Mouse (Mus musculus) heart, embryonic 14.5 days (tissue): ENCODE results near the gene Ifna11. TPM values are rescaled to one million over a fixed set of nuclear protein-coding genes. Genes with fewer than 3 reads are reported as not detected.

ENCODE experiments used
- ATAC-seq: fragments of 200-750 bp; cut with Nextera tagmentation; 2 replicates; pipeline ENCODE4 v1.8.0; 2017; ENCODE audit warnings: low read depth, moderate TSS enrichment; ENCODE audit not compliant: insufficient number of reproducible peaks, insufficient read depth, low FRiP score
- H3K27ac ChIP-seq, 2 experiments: fragments of 200-500 bp in 1 of 2; fragments of 300-500 bp in 1 of 2; sonication (generic) in 1 of 2; replicated peaks in 1 of 2; 2 replicates each; pipeline ENCODE4 v1.5.1; 2012 to 2014; ENCODE audit warnings: low read depth in 2 of 2, low read length in 2 of 2, control low read depth in 1 of 2, mild to moderate bottlenecking in 1 of 2, mixed read lengths in 1 of 2; ENCODE audit not compliant: control insufficient read depth in 1 of 2, insufficient read depth in 1 of 2
- H3K27me3 ChIP-seq: fragments of 300-500 bp; sonication (generic); 2 replicates; pipeline ENCODE4 v1.6.1; 2014; ENCODE audit warnings: mild to moderate bottlenecking, low read length, control low read depth; ENCODE audit not compliant: control insufficient read depth, insufficient read depth
- H3K36me3 ChIP-seq: fragments of 300-500 bp; sonication (generic); 2 replicates; pipeline ENCODE4 v1.6.1; 2014; ENCODE audit warnings: mild to moderate bottlenecking, control low read depth, low read length, mixed read lengths; ENCODE audit not compliant: control insufficient read depth, insufficient read depth
- H3K4me1 ChIP-seq, 2 experiments: fragments of 200-500 bp in 1 of 2; fragments of 300-500 bp in 1 of 2; sonication (generic) in 1 of 2; 2 replicates each; pipeline ENCODE4 v1.6.1; 2012 to 2014; ENCODE audit warnings: low read length in 2 of 2, control low read depth in 1 of 2, mixed read lengths in 1 of 2; ENCODE audit not compliant: control insufficient read depth in 2 of 2, insufficient read depth in 2 of 2
- H3K4me2 ChIP-seq: fragments of 300-500 bp; sonication (generic); 2 replicates; pipeline ENCODE4 v1.6.1; 2014; ENCODE audit warnings: mild to moderate bottlenecking, low read length
- H3K4me3 ChIP-seq, 2 experiments: fragments of 200-500 bp in 1 of 2; fragments of 300-500 bp in 1 of 2; sonication (generic) in 1 of 2; 2 replicates each; pipeline ENCODE4 v1.5.1; 2012 to 2014; ENCODE audit warnings: low read length in 2 of 2, mild to moderate bottlenecking in 2 of 2, control low read depth in 1 of 2, low read depth in 1 of 2, moderate library complexity in 1 of 2; ENCODE audit not compliant: control insufficient read depth in 1 of 2, insufficient read depth in 1 of 2
- H3K9ac ChIP-seq: fragments of 300-500 bp; sonication (generic); 2 replicates; pipeline ENCODE4 v1.6.1; 2014; ENCODE audit warnings: mild to moderate bottlenecking, low read length
- H3K9me3 ChIP-seq: fragments of 300-500 bp; sonication (generic); 2 replicates; pipeline ENCODE4 v1.6.1; 2016; ENCODE audit warnings: low read length, control low read depth; ENCODE audit not compliant: control insufficient read depth
- WGBS: fragments of 180-500 bp; shearing (Covaris S2); extraction: QIAGEN DNeasy Blood & Tissue Kit; methylation state at CpG from one replicate; pipeline ENCODE4 v1.1.7; 2014; 5-methylcytosine and 5-hydroxymethylcytosine counted together
- polyA plus RNA-seq: library from polyadenylated mRNA; unstranded; fragments of >200 nt; fragmentation: Nextera tagmentation; extraction: Ambion mirVana; gene quantifications from 2 replicates; pipeline ENCODE4 v1.2.1, GENCODE M21; 2014

Gene Ifna11
- polyA plus RNA-seq, 1 experiment from 2014 or later = not detected

- Histone ChIP-seq H3K27ac (no peak overlapping the region), H3K36me3 (no peaks in the 10 kb centered on the region), H3K4me1 (no peaks in the 10 kb centered on the region; a peak in 1 of 4 replicates), H3K27me3 (peaks cover 17% of the 10 kb centered on the region), H3K9me3 (no peaks in the 10 kb centered on the region), H3K4me2 (no peak overlapping the region), H3K4me3 (no peak overlapping the region), H3K9ac (no peak overlapping the region)
- 44% methylated on average over 6 of the region's 6 CpGs for WGBS
- ATAC-seq = no peak
Observed at GRCm38 (mm10) chr4:88865011-88865569, 45.3 kb downstream of the Ifna11 start.

DNA sequence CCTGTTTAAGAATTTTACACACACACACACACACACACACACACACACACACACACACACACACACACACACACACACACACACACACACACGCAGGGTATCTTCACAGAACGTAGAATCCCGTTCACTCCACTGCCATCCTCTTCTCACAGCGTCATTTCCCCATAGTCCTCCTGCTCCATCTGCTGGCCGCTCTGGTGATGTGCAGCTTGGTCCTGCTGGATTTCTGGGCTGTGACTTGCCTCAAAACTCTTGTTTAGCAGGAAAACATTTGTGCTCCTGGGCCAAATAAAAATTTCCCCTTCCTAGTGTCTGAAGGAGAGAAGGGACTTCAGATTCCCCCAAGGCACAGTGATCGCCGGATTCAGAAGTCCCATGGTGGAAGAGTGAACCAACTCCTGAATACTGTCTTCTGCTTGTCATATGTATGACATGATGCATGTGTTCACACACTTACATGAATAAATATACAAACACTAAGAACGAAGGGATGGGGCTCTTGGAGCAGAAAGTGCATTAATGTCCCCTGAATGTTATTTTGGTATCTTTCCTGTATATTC is 47.7 kb downstream of the Ifna11 start:
- ATAC-seq = peak; percentile 13; the same call in 1 of the 2 replicates
- Histone ChIP-seq H3K9me3 (no peaks in the 10 kb centered on the region), H3K9ac (peak overlapping the region; percentile 72), H3K4me3 (peak overlapping the region; percentile 55 to 57), H3K36me3 (no peaks in the 10 kb centered on the region), H3K4me1 (no peaks in the 10 kb centered on the region; a peak in 1 of 4 replicates), H3K27ac (no peak overlapping the region), H3K27me3 (peaks cover 17% of the 10 kb centered on the region), H3K4me2 (peak overlapping the region; percentile 93)
- WGBS = under 1% methylated on average over 8 of the region's 8 CpGs

DNA sequence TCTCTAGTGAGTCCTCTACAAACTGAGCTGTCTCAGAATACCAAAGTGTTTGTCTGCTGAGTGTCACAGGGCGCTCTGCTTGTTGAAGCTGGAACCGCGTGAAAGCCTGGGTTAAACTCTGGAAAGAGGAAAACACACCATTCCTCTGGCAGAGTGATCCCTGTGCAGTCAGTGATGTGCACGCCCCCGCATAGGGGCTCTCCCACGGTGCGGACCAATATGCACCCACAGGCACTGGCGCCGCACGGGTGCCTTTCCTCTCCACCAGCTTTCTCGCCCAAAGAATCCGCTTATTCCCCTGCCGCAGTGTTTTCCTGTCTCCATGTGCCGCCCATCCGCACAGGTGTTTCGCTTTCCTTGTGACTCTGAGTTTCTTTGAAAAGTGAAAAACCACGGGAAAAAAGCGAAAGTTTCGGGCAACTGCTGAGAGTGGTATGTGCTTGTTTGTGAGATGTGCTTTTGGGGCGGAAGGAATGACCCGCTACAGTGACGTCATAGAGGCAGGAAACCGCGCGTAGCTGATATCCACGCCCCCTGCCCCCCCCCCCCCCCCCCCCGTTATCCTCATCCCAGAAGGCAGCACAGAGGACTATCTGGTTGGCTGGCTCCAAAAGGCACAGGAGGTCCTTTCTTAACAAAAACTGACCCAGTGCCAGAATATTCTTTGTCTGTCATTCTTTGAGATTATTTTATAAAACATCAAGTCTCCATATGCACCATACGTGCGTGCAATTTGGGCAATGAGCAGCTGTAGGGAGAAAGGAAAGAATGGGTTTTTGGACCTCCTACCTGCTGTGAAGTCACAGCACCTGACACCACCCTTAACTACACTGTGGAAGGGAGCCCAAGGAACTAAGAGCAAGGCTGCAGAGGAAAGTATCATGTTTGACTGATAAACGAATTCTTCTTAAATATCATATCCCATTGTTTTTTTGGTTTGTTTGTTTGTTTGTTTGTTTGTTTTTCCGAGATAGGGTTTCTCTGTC is 48.5 kb downstream of the Ifna11 start:
- WGBS = 8% methylated on average over 30 of the region's 31 CpGs
- peak overlapping the region; percentile 93 for H3K4me2 ChIP-seq
- no peaks in the 10 kb centered on the region for H3K9me3 ChIP-seq
- peak; percentile 61 for ATAC-seq
- peak overlapping the region; percentile 55 to 57 for H3K4me3 ChIP-seq
- peak overlapping the region; percentile 25 to 29; a peak in 1 of 4 replicates for H3K27ac ChIP-seq
- H3K9ac ChIP-seq = peak overlapping the region; percentile 72
- H3K36me3 ChIP-seq = no peaks in the 10 kb centered on the region
- H3K4me1 ChIP-seq = no peaks in the 10 kb centered on the region; a peak in 1 of 4 replicates
- peaks cover 11% of the 10 kb centered on the region for H3K27me3 ChIP-seq

Other genes with a start within 250 kb of the Ifna11 start
- not detected in 2 replicates for gene Ifna14, start 248.2 kb upstream of the Ifna11 start, polyA plus RNA-seq
- not detected in 2 replicates for gene Ifna9, start 227.6 kb upstream of the Ifna11 start, polyA plus RNA-seq
- not detected in 2 replicates for gene Ifna12, start 216.6 kb upstream of the Ifna11 start, polyA plus RNA-seq
- gene C87499, start 185.5 kb upstream of the Ifna11 start, polyA plus RNA-seq = not detected in 2 replicates
- not detected in 2 replicates for gene Ifna13, start 175.5 kb upstream of the Ifna11 start, polyA plus RNA-seq
- not detected in 2 replicates for gene Ifna16, start 143.0 kb upstream of the Ifna11 start, polyA plus RNA-seq
- gene Ifna2, start 136.0 kb upstream of the Ifna11 start, polyA plus RNA-seq = not detected in 2 replicates
- gene Ifnab, start 128.6 kb upstream of the Ifna11 start, polyA plus RNA-seq = not detected in 2 replicates
- 1.6 and 1.7 TPM in 2 replicates for gene Gm26566, start 98.2 kb upstream of the Ifna11 start, polyA plus RNA-seq
- 105 and 108 TPM in 2 replicates for gene Klhl9, start 97.5 kb upstream of the Ifna11 start, polyA plus RNA-seq
- gene Gm13271, start 65.1 kb upstream of the Ifna11 start, polyA plus RNA-seq = not detected in 2 replicates
- gene Gm13283, start 59.8 kb upstream of the Ifna11 start, polyA plus RNA-seq = 0.49 TPM in 1 of 2 replicates, not detected in the other
- not detected in 2 replicates for gene Gm13290, start 46.1 kb upstream of the Ifna11 start, polyA plus RNA-seq
- not detected in 2 replicates for gene Gm13289, start 43.0 kb upstream of the Ifna11 start, polyA plus RNA-seq
- gene Gm13272, start 40.1 kb upstream of the Ifna11 start, polyA plus RNA-seq = not detected in 2 replicates
- not detected in 2 replicates for gene Ifnz, start 37.8 kb upstream of the Ifna11 start, polyA plus RNA-seq
- not detected in 2 replicates for gene Gm13276, start 34.2 kb upstream of the Ifna11 start, polyA plus RNA-seq
- not detected in 2 replicates for gene Gm13277, start 31.3 kb upstream of the Ifna11 start, polyA plus RNA-seq
- not detected in 2 replicates for gene Gm13278, start 28.4 kb upstream of the Ifna11 start, polyA plus RNA-seq
- not detected in 2 replicates for gene Gm13275, start 25.5 kb upstream of the Ifna11 start, polyA plus RNA-seq
- not detected in 2 replicates for gene Gm13279, start 22.6 kb upstream of the Ifna11 start, polyA plus RNA-seq
- 0.66 and 0.80 TPM in 2 replicates for gene Gm13285, start 20.3 kb upstream of the Ifna11 start, polyA plus RNA-seq
- not detected in 2 replicates for gene Gm13287, start 16.7 kb upstream of the Ifna11 start, polyA plus RNA-seq
- gene Gm13288, start 14.4 kb upstream of the Ifna11 start, polyA plus RNA-seq = 0.07 TPM in 1 of 2 replicates, not detected in the other
- not detected in 2 replicates for gene Ifna7, start 3.7 kb upstream of the Ifna11 start, polyA plus RNA-seq
- gene Ifna6, start 7.5 kb downstream of the Ifna11 start, polyA plus RNA-seq = not detected in 2 replicates
- gene Ifna5, start 15.6 kb downstream of the Ifna11 start, polyA plus RNA-seq = not detected in 2 replicates
- not detected in 2 replicates for gene Ifna4, start 21.9 kb downstream of the Ifna11 start, polyA plus RNA-seq
- gene Ifna1, start 30.1 kb downstream of the Ifna11 start, polyA plus RNA-seq = not detected in 2 replicates
- not detected in 2 replicates for gene Ifne, start 60.2 kb downstream of the Ifna11 start, polyA plus RNA-seq